Mouse (Mus musculus): ENCODE measurements at regions not wholly inside any gene's neighbourhood (a gene's known extent, or its start where the extent isn't known, plus 50 kb on each side); places are given as distances from the start of the nearest gene placed in this dataset.

DNA sequence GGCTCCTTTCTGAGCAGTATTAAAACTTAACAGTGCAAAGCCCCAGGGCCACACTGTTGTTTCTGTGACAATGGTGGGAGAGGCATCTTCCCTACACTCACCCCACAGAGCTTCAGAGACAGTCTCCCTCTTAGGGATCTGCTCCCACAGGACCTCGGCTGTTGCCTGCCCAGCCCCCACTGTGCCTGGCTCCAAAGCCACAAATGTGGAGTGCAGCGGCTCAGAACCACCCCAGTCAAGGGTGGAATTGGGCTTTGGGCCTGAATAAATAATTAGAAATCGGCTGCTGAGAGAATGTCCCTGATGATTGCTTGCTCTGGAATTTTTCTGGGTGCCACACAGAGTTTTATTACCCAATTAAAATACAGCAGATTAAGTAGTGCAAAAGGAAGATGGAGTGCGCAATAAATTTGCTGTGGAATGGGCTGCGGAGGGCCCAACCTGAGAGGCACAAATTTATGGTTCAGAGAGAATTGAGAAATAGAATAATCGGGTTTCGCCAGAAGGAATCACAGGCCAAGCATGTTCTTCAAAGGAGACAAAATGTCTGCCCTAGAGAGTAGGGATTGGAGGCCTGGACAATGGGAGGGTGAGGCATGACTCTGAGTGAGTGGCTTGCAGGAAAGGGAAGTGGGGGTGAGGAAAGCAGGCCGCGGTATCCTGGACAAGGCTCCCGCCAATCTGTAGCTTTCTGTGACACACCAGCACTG, 56.4 kb downstream of the Cd24a start:
- H3K4me3 ChIP-seq (replicated peaks) = no peak overlapping the region
- H3K4me2 ChIP-seq = no peak overlapping the region
- H3K27me3 ChIP-seq (replicated peaks) = no peaks in the 10 kb centered on the region
- H3K36me3 ChIP-seq = no peaks in the 10 kb centered on the region
- no peaks in the 10 kb centered on the region for H3K9me3 ChIP-seq (replicated peaks)
- ATAC-seq (ENCODE audit: low FRiP score) = peak; percentile 79
- H3K9ac ChIP-seq (replicated peaks) = no peak overlapping the region
- peak overlapping the region; percentile 78 for H3K27ac ChIP-seq (replicated peaks)
- 36% methylated on average over 10 of the region's 10 CpGs for WGBS
- peaks cover 8% of the 10 kb centered on the region for H3K4me1 ChIP-seq

DNA sequence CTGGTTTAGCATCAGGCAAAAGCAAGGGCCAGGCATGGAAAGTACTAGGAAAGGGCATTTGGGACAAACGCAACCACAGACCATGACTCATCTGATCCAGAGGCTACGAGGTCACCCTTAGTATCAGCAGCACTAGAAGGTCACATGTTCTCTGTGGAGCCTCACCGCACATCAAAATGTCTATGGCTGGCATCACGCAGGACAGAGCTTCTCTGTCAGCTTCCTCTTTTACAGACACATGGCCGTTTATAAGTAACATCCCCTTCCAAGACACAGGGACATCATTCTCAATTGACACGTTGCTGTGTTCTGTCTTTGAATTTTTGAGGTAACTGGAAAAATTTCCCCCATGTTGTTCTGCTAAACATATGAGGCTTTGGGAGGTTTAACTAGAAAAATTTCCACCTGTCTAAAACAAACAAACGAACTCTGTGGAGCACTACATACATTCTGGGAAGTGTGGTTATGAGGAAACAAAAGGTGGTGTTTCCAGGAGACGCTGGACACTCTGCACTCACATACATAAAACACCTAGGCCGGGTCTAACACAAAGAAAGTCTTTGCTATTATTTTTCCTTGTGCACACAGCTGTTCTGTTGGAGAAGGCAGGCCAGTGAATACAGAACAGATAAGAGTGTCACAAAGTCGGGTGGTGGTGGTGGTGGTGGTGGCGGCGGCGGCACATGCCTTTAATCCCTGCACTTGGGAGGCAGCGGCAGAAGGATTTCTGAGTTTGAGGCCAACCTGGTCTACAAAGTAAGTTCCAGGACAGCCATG, 63.3 kb downstream of the Cd24a start:
- H3K4me3 ChIP-seq (replicated peaks) = no peak overlapping the region
- no peaks in the 10 kb centered on the region for H3K4me1 ChIP-seq
- no peaks in the 10 kb centered on the region for H3K27me3 ChIP-seq (replicated peaks)
- no peak overlapping the region for H3K9ac ChIP-seq (replicated peaks)
- H3K36me3 ChIP-seq = no peaks in the 10 kb centered on the region
- no peak overlapping the region for H3K27ac ChIP-seq (replicated peaks)
- 79% methylated on average over 14 of the region's 14 CpGs for WGBS
- no peak overlapping the region for H3K4me2 ChIP-seq
- H3K9me3 ChIP-seq (replicated peaks) = no peaks in the 10 kb centered on the region
- no peak for ATAC-seq (ENCODE audit: low FRiP score)

- ATAC-seq (ENCODE audit: low FRiP score) = no peak
- no peak overlapping the region for H3K4me3 ChIP-seq (replicated peaks)
- no peak overlapping the region for H3K27ac ChIP-seq (replicated peaks)
- no peaks in the 10 kb centered on the region for H3K9me3 ChIP-seq (replicated peaks)
- H3K9ac ChIP-seq (replicated peaks) = no peak overlapping the region
- 0 out of 2 replicates have a peak, but pooled peaks cover 5% of the 10 kb centered on the region for H3K4me1 ChIP-seq
- no peak overlapping the region for H3K4me2 ChIP-seq
- no peaks in the 10 kb centered on the region for H3K36me3 ChIP-seq
- H3K27me3 ChIP-seq (replicated peaks) = no peaks in the 10 kb centered on the region
- WGBS = 66% methylated on average over 4 of the region's 4 CpGs
Observed at GRCm38 (mm10) chr10:43646326-43646725, 68.2 kb downstream of the Cd24a start.

DNA sequence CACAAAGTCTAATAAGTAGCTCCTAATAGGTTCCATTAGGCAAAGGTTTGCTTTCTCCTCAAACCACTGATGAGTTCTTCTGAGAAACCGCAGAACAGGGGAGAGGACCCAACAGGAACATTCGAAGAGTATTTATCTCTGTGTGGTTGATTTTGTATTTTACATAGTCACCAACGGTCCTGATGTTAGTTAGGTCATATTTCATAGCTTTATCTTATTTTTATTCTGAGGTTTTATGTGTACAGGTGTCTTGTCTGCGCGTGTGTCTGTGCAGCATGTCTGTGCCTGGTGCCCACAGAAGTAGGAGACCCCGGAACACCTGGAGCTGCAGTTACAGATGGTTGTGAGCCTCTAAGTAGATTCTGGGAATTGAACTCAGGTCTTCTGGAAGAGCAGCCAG, 68.9 kb downstream of the Cd24a start:
- 94% methylated on average over 6 of the region's 6 CpGs for WGBS
- no peak overlapping the region for H3K4me3 ChIP-seq (replicated peaks)
- no peak overlapping the region for H3K9ac ChIP-seq (replicated peaks)
- no peak overlapping the region for H3K4me2 ChIP-seq
- no peaks in the 10 kb centered on the region for H3K27me3 ChIP-seq (replicated peaks)
- H3K4me1 ChIP-seq = 0 out of 2 replicates have a peak, but pooled peaks cover 5% of the 10 kb centered on the region
- H3K27ac ChIP-seq (replicated peaks) = no peak overlapping the region
- ATAC-seq (ENCODE audit: low FRiP score) = no peak
- no peaks in the 10 kb centered on the region for H3K9me3 ChIP-seq (replicated peaks)
- no peaks in the 10 kb centered on the region for H3K36me3 ChIP-seq

GRCm38 (mm10) chr10:43648186-43648585, 70.1 kb downstream of the Cd24a start:
- no peak overlapping the region for H3K4me3 ChIP-seq (replicated peaks)
- 0 out of 2 replicates have a peak, but pooled peaks cover 5% of the 10 kb centered on the region for H3K4me1 ChIP-seq
- no peak for ATAC-seq (ENCODE audit: low FRiP score)
- H3K4me2 ChIP-seq = no peak overlapping the region
- no peaks in the 10 kb centered on the region for H3K9me3 ChIP-seq (replicated peaks)
- H3K27me3 ChIP-seq (replicated peaks) = no peaks in the 10 kb centered on the region
- H3K27ac ChIP-seq (replicated peaks) = no peak overlapping the region
- H3K9ac ChIP-seq (replicated peaks) = no peak overlapping the region
- 36% methylated on average over 5 of the region's 5 CpGs for WGBS
- H3K36me3 ChIP-seq = no peaks in the 10 kb centered on the region

DNA sequence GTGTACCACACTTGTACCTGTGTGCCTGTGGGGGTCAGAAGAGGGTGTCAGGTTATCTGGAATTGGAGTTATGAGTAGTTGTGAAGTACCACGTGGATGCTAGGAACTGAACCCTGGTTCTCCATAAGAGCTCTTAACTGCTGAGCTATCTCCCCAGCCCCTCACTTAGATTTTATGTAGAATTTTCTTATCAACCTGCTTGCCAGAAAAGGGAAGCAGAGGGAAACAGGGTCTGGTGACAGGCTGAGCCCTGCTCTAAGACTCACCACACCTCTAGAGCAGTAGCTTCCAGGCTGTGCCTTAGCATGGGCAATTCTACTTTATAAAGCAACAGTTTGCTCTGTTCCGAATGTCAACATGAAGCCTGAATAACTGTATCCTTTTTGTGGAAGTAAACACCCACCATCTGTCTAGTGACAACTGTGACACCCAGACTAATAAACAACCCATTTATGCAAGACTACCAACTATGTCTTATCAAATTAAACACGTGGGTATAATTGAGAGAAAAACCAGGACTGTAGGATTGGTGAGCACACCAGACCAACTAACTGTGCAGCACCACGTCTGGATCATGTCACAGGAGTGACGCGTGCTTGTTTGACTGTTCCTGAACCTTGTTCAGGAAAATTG, 70.8 kb downstream of the Cd24a start:
- Histone ChIP-seq H3K9ac (replicated peaks) (no peak overlapping the region), H3K27me3 (replicated peaks) (no peaks in the 10 kb centered on the region), H3K9me3 (replicated peaks) (no peaks in the 10 kb centered on the region), H3K4me2 (no peak overlapping the region), H3K27ac (replicated peaks) (no peak overlapping the region), H3K4me1 (0 out of 2 replicates have a peak, but pooled peaks cover 5% of the 10 kb centered on the region), H3K36me3 (no peaks in the 10 kb centered on the region), H3K4me3 (replicated peaks) (no peak overlapping the region)
- no peak for ATAC-seq (ENCODE audit: low FRiP score)
- 77% methylated on average over 6 of the region's 6 CpGs for WGBS

- ATAC-seq (ENCODE audit: low FRiP score) = no peak
- no peak overlapping the region for H3K4me2 ChIP-seq
- H3K4me1 ChIP-seq = 0 out of 2 replicates have a peak, but pooled peaks cover 5% of the 10 kb centered on the region
- H3K36me3 ChIP-seq = no peaks in the 10 kb centered on the region
- WGBS = 71% methylated on average over 1 of the region's 1 CpGs
- no peaks in the 10 kb centered on the region for H3K9me3 ChIP-seq (replicated peaks)
- no peak overlapping the region for H3K4me3 ChIP-seq (replicated peaks)
- H3K27me3 ChIP-seq (replicated peaks) = no peaks in the 10 kb centered on the region
- H3K27ac ChIP-seq (replicated peaks) = no peak overlapping the region
- H3K9ac ChIP-seq (replicated peaks) = no peak overlapping the region
Observed at GRCm38 (mm10) chr10:43650449-43650848, 72.4 kb downstream of the Cd24a start.

GRCm38 (mm10) chr10:43651505-43651904, 73.4 kb downstream of the Cd24a start:
- 0 out of 2 replicates have a peak, but pooled peaks cover 5% of the 10 kb centered on the region for H3K4me1 ChIP-seq
- ATAC-seq (ENCODE audit: low FRiP score) = no peak
- H3K9me3 ChIP-seq (replicated peaks) = no peaks in the 10 kb centered on the region
- H3K36me3 ChIP-seq = no peaks in the 10 kb centered on the region
- no peak overlapping the region for H3K4me2 ChIP-seq
- H3K27ac ChIP-seq (replicated peaks) = no peak overlapping the region
- H3K27me3 ChIP-seq (replicated peaks) = no peaks in the 10 kb centered on the region
- WGBS = 83% methylated on average over 5 of the region's 5 CpGs
- H3K4me3 ChIP-seq (replicated peaks) = no peak overlapping the region
- no peak overlapping the region for H3K9ac ChIP-seq (replicated peaks)

GRCm38 (mm10) chr10:43651915-43652314, 73.8 kb downstream of the Cd24a start:
- no peak overlapping the region for H3K4me3 ChIP-seq (replicated peaks)
- no peak overlapping the region for H3K27ac ChIP-seq (replicated peaks)
- H3K36me3 ChIP-seq = no peaks in the 10 kb centered on the region
- no peak for ATAC-seq (ENCODE audit: low FRiP score)
- H3K9ac ChIP-seq (replicated peaks) = no peak overlapping the region
- 83% methylated on average over 13 of the region's 13 CpGs for WGBS
- no peaks in the 10 kb centered on the region for H3K9me3 ChIP-seq (replicated peaks)
- no peak overlapping the region for H3K4me2 ChIP-seq
- 0 out of 2 replicates have a peak, but pooled peaks cover 5% of the 10 kb centered on the region for H3K4me1 ChIP-seq
- H3K27me3 ChIP-seq (replicated peaks) = no peaks in the 10 kb centered on the region

GRCm38 (mm10) chr10:43655082-43655671, 77.1 kb downstream of the Cd24a start:
- no peak for ATAC-seq (ENCODE audit: low FRiP score)

DNA sequence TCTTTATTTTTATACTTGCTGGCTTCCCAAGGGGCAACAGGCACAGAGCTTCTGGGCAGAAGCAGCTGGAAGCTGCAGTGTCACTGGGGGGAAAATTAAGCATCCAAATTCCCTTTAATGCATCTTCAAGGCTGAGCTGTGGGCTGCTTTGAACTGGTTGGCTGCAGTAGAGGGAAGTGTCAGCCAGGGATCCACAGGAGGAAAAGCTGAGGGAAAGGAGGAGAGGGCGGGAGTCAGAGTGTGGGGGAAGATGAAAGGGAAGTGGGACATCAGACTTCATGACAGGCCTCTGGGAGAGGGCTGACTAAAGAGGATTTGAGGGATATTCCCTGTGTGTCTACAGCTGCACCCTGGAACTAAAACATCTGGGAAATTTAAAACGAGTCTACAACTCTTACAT, 77.6 kb downstream of the Cd24a start:
- Histone ChIP-seq H3K27me3 (replicated peaks) (no peaks in the 10 kb centered on the region), H3K4me2 (no peak overlapping the region), H3K4me1 (no peaks in the 10 kb centered on the region), H3K9ac (replicated peaks) (no peak overlapping the region), H3K9me3 (replicated peaks) (no peaks in the 10 kb centered on the region), H3K4me3 (replicated peaks) (no peak overlapping the region), H3K27ac (replicated peaks) (no peak overlapping the region), H3K36me3 (no peaks in the 10 kb centered on the region)
- 76% methylated on average over 2 of the region's 2 CpGs for WGBS
- ATAC-seq (ENCODE audit: low FRiP score) = no peak

More at GRCm38 (mm10) chr10:43655082-43655671, 77.1 kb downstream of the Cd24a start:
- 73% methylated on average over 8 of the region's 8 CpGs for WGBS
- Histone ChIP-seq H3K9me3 (replicated peaks) (no peaks in the 10 kb centered on the region), H3K36me3 (no peaks in the 10 kb centered on the region), H3K27me3 (replicated peaks) (no peaks in the 10 kb centered on the region), H3K4me2 (no peak overlapping the region), H3K4me1 (no peaks in the 10 kb centered on the region), H3K4me3 (replicated peaks) (no peak overlapping the region), H3K27ac (replicated peaks) (no peak overlapping the region), H3K9ac (replicated peaks) (no peak overlapping the region)

All from neural tube, embryonic 15.5 days (tissue).